Mouse (Mus musculus): ENCODE results near the gene Sumo3. TPM values are rescaled to one million over a fixed set of nuclear protein-coding genes. Genes with fewer than 3 reads are reported as not detected.
A peak's percentile ranks its signal among the peaks of the same experiment; 100 is the strongest.

Gene Sumo3
- 217 and 218 TPM in 2 replicates for total RNA-seq (2014; rRNA removed)
- polyA plus RNA-seq (2015; fragmentation: Nextera tagmentation; extraction: Ambion mirVana): 330 and 348 TPM in 2 replicates

DNA sequence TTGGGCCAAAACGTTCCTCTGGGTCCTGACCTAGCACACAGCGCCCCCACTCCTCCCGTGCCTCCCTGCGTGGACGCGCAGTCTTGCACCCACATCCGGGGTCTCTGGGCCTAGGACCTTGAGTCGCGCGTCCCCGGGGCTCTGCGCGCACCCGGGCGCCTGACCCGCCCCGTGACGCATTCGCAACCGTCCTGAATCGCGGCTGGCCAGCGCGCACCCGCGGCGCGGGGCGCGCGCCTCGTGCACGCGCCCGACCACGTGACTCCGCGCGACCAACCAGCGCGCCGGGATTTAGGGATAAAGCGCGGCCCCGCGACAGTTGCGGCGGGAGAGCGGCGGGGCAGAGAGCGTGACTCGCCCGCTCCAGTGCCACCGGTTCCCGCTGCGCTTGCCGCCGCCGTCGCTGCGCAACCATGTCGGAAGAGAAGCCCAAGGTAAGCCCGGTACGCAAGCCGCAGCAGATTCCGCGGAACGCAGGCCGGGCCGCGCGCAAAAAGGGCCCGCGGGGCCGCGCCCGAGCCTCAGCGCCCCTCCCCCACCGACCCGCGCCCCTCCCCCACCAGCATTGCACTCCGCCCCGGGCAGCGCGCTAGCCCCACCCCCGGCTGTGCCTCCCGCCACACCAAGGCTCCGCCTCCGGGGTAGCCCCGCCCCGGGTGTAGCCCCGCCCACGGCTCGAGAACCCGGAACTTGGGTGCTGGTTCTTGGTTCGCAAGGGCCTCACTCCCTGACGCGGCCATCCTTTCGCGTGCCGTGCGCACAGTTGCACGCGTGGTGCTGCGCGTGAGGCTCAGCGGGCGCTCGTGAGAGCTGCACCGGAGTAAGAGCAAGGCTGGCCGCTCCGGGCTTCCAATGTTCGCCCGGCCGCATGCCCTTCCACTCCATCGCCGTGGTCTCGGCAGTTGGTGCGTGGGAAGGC, at the start of gene Sumo3, which contains the start of gene Gm49325:
Gene Sumo3 (plus strand): TSS at position 190 of the 919 bp plus-strand sequence.
Gene Gm49325 (plus strand): TSS at position 290 of the 919 bp plus-strand sequence.
- Histone ChIP-seq H3K4me3 (ENCODE audit: low read length) (peak within 1 kb of the TSS; percentile 54), H3K4me1 (ENCODE audit: insufficient read depth, low read length) (peaks cover 13% of the 10 kb centered on the region; the same call in 1 of the 2 replicates), H3K9ac (replicated peaks; ENCODE audit: low read length) (peak within 1 kb of the TSS; percentile 86), H3K27ac (peak within 1 kb of the TSS; percentile 98), H3K4me2 (ENCODE audit: low read depth, low read length) (peak within 1 kb of the TSS; percentile 93), H3K36me3 (ENCODE audit: insufficient read depth, low read length) (peaks cover 7% of the 10 kb centered on the region; the same call in 1 of the 2 replicates), H3K27me3 (ENCODE audit: insufficient read depth, low read length) (no peaks in the 10 kb centered on the region), H3K9me3 (ENCODE audit: low read length) (0 out of 2 replicates have a peak, but pooled peaks cover 2% of the 10 kb centered on the region)
- under 1% methylated on average over 95 of the region's 119 CpGs for WGBS
- peak; percentile 89 for ATAC-seq
- DNase-seq (ENCODE audit: low spot score): peak; percentile 94
- TF ChIP-seq CTCF (IDR thresholded peaks at IDR 0.05; ENCODE audit: low read depth): 0 out of 2 replicates have a peak, but pooled peaks have one; percentile 3

DNA sequence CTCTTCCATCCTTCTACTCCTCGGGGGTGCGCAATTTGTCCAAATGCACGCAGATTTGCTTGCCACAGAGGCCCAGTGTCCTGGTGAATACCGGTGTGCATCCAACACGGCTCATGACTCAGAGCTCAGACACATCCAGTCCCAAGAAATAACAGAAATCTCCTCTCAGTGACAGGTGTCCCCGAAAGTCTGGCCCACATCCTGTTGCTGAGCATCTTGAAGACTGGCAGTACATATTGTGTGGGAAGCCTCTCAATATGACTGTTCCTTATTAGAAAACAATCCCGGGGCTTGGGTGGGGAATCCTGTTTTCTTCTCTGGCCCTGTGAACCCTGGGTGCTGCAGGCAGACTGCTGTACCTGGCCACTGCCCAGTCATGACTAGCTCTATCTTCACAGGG, 49.3 kb upstream of the Sumo3 start:
- H3K4me1 ChIP-seq (ENCODE audit: insufficient read depth, low read length): no peaks in the 10 kb centered on the region
- no peak for ATAC-seq
- DNase-seq (ENCODE audit: low spot score): no peak

GRCm38 (mm10) chr10:77557641-77558040, 48.3 kb upstream of the Sumo3 start:
- H3K9me3 ChIP-seq (ENCODE audit: low read length): no peaks in the 10 kb centered on the region
- H3K27me3 ChIP-seq (ENCODE audit: insufficient read depth, low read length): no peaks in the 10 kb centered on the region
- H3K4me2 ChIP-seq (ENCODE audit: low read depth, low read length): no peak overlapping the region
- H3K27ac ChIP-seq: no peak overlapping the region
- H3K4me3 ChIP-seq (ENCODE audit: low read length): no peak overlapping the region
- no peaks in the 10 kb centered on the region for H3K36me3 ChIP-seq (ENCODE audit: insufficient read depth, low read length)
- 90% methylated on average over 4 of the region's 4 CpGs for WGBS
- DNase-seq (ENCODE audit: low spot score) (no peak), ATAC-seq (no peak)
- peak; percentile 49 for TF ChIP-seq CTCF (IDR thresholded peaks at IDR 0.05; ENCODE audit: low read depth)
- no peaks in the 10 kb centered on the region for H3K4me1 ChIP-seq (ENCODE audit: insufficient read depth, low read length)
- no peak overlapping the region for H3K9ac ChIP-seq (replicated peaks; ENCODE audit: low read length)

More for the DNA sequence above, 49.3 kb upstream of the Sumo3 start:
- WGBS: 88% methylated on average over 7 of the region's 7 CpGs
- Histone ChIP-seq H3K4me3 (ENCODE audit: low read length) (no peak overlapping the region), H3K36me3 (ENCODE audit: insufficient read depth, low read length) (no peaks in the 10 kb centered on the region), H3K27me3 (ENCODE audit: insufficient read depth, low read length) (no peaks in the 10 kb centered on the region), H3K4me2 (ENCODE audit: low read depth, low read length) (no peak overlapping the region), H3K27ac (no peak overlapping the region), H3K9ac (replicated peaks; ENCODE audit: low read length) (no peak overlapping the region), H3K9me3 (ENCODE audit: low read length) (no peaks in the 10 kb centered on the region)
- TF ChIP-seq CTCF (IDR thresholded peaks at IDR 0.05; ENCODE audit: low read depth): no peak

GRCm38 (mm10) chr10:77560090-77560489, 45.8 kb upstream of the Sumo3 start:
- no peaks in the 10 kb centered on the region for H3K4me1 ChIP-seq (ENCODE audit: insufficient read depth, low read length)
- H3K9ac ChIP-seq (replicated peaks; ENCODE audit: low read length): no peak overlapping the region
- TF ChIP-seq CTCF (IDR thresholded peaks at IDR 0.05; ENCODE audit: low read depth): no peak
- H3K27ac ChIP-seq: no peak overlapping the region
- H3K4me2 ChIP-seq (ENCODE audit: low read depth, low read length): no peak overlapping the region
- H3K9me3 ChIP-seq (ENCODE audit: low read length): no peaks in the 10 kb centered on the region
- WGBS: 84% methylated on average over 11 of the region's 11 CpGs
- H3K4me3 ChIP-seq (ENCODE audit: low read length): no peak overlapping the region
- no peaks in the 10 kb centered on the region for H3K27me3 ChIP-seq (ENCODE audit: insufficient read depth, low read length)
- no peaks in the 10 kb centered on the region for H3K36me3 ChIP-seq (ENCODE audit: insufficient read depth, low read length)
- ATAC-seq: no peak
- DNase-seq (ENCODE audit: low spot score): no peak

GRCm38 (mm10) chr10:77560830-77561229, 45.1 kb upstream of the Sumo3 start:
- no peak for ATAC-seq
- 91% methylated on average over 9 of the region's 9 CpGs for WGBS
- H3K27ac ChIP-seq: no peak overlapping the region
- no peaks in the 10 kb centered on the region for H3K4me1 ChIP-seq (ENCODE audit: insufficient read depth, low read length)
- no peak overlapping the region for H3K4me2 ChIP-seq (ENCODE audit: low read depth, low read length)
- H3K9ac ChIP-seq (replicated peaks; ENCODE audit: low read length): no peak overlapping the region
- no peak for DNase-seq (ENCODE audit: low spot score)
- H3K36me3 ChIP-seq (ENCODE audit: insufficient read depth, low read length): no peaks in the 10 kb centered on the region
- no peak for TF ChIP-seq CTCF (IDR thresholded peaks at IDR 0.05; ENCODE audit: low read depth)
- H3K27me3 ChIP-seq (ENCODE audit: insufficient read depth, low read length): no peaks in the 10 kb centered on the region
- H3K9me3 ChIP-seq (ENCODE audit: low read length): no peaks in the 10 kb centered on the region
- no peak overlapping the region for H3K4me3 ChIP-seq (ENCODE audit: low read length)

GRCm38 (mm10) chr10:77561508-77561907, 44.4 kb upstream of the Sumo3 start:
- Histone ChIP-seq H3K9me3 (ENCODE audit: low read length) (no peaks in the 10 kb centered on the region), H3K27me3 (ENCODE audit: insufficient read depth, low read length) (no peaks in the 10 kb centered on the region), H3K9ac (replicated peaks; ENCODE audit: low read length) (no peak overlapping the region), H3K27ac (no peak overlapping the region), H3K36me3 (ENCODE audit: insufficient read depth, low read length) (no peaks in the 10 kb centered on the region), H3K4me2 (ENCODE audit: low read depth, low read length) (no peak overlapping the region), H3K4me1 (ENCODE audit: insufficient read depth, low read length) (no peaks in the 10 kb centered on the region), H3K4me3 (ENCODE audit: low read length) (no peak overlapping the region)
- DNase-seq (ENCODE audit: low spot score): no peak
- ATAC-seq: no peak
- WGBS: 74% methylated on average over 2 of the region's 2 CpGs
- no peak for TF ChIP-seq CTCF (IDR thresholded peaks at IDR 0.05; ENCODE audit: low read depth)
